Mouse (Mus musculus) forebrain, embryonic 12.5 days (tissue): ENCODE measurements around the gene Qrfpr. TPM values are rescaled to one million over a fixed set of nuclear protein-coding genes. Genes with fewer than 3 reads are reported as not detected.
A peak's percentile ranks its signal among the peaks of the same experiment; 100 is the strongest.

Experiments
- ATAC-seq: fragments of 200-750 bp; cut with Nextera tagmentation; 2 replicates; pipeline ENCODE4 v1.8.0; 2017; ENCODE audit warnings: moderate TSS enrichment; ENCODE audit not compliant: low FRiP score
- H3K27ac ChIP-seq: fragments of 300-500 bp; sonication (generic); 2 replicates; pipeline ENCODE4 v1.5.1; 2016; ENCODE audit warnings: mild to moderate bottlenecking
- H3K27me3 ChIP-seq: fragments of 300-500 bp; sonication (generic); 2 replicates; pipeline ENCODE4 v1.6.1; 2016; ENCODE audit warnings: mild to moderate bottlenecking
- H3K36me3 ChIP-seq: fragments of 300-500 bp; sonication (generic); replicated peaks from 2 replicates; pipeline ENCODE4 v1.6.1; 2016; ENCODE audit warnings: mild to moderate bottlenecking
- H3K4me1 ChIP-seq: fragments of 300-500 bp; sonication (generic); 2 replicates; pipeline ENCODE4 v1.6.1; 2016
- H3K4me2 ChIP-seq: fragments of 300-500 bp; sonication (generic); 2 replicates; pipeline ENCODE4 v1.6.1; 2016; ENCODE audit warnings: mild to moderate bottlenecking, moderate library complexity
- H3K4me3 ChIP-seq: fragments of 300-500 bp; sonication (generic); replicated peaks from 2 replicates; pipeline ENCODE4 v1.5.1; 2016; ENCODE audit warnings: mild to moderate bottlenecking
- H3K9ac ChIP-seq: fragments of 300-500 bp; sonication (generic); 2 replicates; pipeline ENCODE4 v1.6.1; 2016; ENCODE audit warnings: mild to moderate bottlenecking
- H3K9me3 ChIP-seq: fragments of 300-500 bp; sonication (generic); 2 replicates; pipeline ENCODE4 v1.6.1; 2016
- WGBS: fragments of 180-500 bp; shearing (Covaris S2); methylation state at CpG from one replicate; pipeline ENCODE4 v1.1.7; 2016; 5-methylcytosine and 5-hydroxymethylcytosine counted together
- polyA plus RNA-seq: library from polyadenylated mRNA; unstranded; fragments of >200 nt; fragmentation: Nextera tagmentation; extraction: Ambion mirVana; gene quantifications from 2 replicates; pipeline ENCODE4 v1.2.1, GENCODE M21; 2016

Qrfpr gene
- 1.5 and 2.0 TPM in 2 replicates for polyA plus RNA-seq

DNA sequence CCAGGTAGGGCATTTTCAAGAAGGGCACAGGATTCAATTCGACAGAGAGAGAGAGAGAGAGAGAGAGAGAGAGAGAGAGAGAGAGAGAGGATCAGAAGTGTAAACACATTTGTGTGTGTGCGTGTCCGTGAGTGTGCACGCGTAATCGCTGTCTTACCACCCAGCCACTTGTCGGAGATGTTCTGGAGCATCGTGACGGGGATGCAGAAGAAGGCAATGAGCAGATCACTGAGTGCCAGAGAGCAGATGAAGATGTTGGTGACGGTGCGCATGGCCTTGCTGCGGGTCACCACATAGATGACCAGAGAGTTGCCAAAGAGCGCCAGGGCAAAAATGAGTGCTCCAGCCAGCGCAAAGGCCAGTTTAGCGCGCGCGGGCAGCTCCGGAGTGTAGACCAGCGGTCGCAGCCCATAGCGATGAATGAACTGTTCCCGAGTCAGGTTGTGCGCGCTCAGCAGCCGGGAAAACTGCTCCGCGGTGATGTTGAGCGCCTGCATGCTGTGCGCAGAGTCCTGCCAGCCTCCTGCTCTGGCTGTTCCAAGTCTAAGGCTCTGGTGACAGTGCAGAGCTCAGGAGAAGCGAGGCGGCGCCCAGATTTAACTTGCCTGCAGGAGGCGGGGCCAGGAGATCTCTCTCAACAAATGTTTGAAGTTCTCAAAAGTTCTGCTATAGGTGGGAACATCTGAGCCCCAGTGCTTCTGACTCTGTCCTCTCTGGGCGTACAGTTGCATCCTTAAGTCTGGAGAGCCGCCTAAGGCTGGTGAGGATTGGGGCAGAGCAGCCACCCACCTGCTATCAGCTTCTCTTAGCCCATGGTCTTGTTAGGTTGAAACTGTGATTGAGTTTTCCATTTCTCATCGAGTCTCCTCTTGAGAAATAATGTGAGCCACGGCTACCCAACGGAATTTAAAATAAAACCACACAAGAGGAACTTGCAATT is at the start of gene Qrfpr:
Gene Qrfpr, minus strand, starts transcription at position 571 of the 940 bp plus-strand sequence.
- ATAC-seq = peak; percentile 39; the same call in 1 of the 2 replicates
- Histone ChIP-seq H3K36me3 (no peaks in the 10 kb centered on the region), H3K4me2 (peak within 1 kb of the TSS; percentile 65), H3K27ac (no peak within 1 kb of the TSS), H3K9ac (peak within 1 kb of the TSS; percentile 17; the same call in 1 of the 2 replicates), H3K9me3 (no peaks in the 10 kb centered on the region), H3K27me3 (peaks cover 22% of the 10 kb centered on the region), H3K4me1 (peaks cover 9% of the 10 kb centered on the region), H3K4me3 (peak within 1 kb of the TSS; percentile 39)
- 7% methylated on average over 39 of the region's 39 CpGs for WGBS

DNA sequence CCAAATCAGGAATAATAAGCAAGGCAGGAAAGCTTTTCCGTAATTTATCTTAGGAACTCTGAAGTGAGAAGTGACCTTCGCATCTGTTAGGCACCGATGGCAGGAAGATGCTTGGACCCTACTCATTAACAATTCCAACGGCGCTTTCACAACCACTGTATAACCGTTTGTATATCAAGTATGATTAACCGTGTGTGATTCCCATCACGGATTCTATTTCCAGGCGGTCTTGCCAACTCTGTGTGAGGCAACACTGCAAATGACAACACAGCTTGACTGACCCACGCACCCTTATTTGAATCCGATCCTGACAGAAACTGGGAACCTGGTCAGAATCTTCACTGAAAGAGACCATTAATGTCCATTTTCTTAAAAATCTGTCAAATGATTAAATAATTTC is 41.8 kb upstream of the Qrfpr start:
- Histone ChIP-seq H3K36me3 (no peaks in the 10 kb centered on the region), H3K4me2 (no peak overlapping the region), H3K4me3 (no peak overlapping the region), H3K9ac (no peak overlapping the region), H3K9me3 (no peaks in the 10 kb centered on the region), H3K4me1 (peaks cover 9% of the 10 kb centered on the region; the same call in 1 of the 2 replicates), H3K27ac (no peak overlapping the region), H3K27me3 (no peaks in the 10 kb centered on the region)
- 83% methylated on average over 11 of the region's 11 CpGs for WGBS
- peak; percentile 53; the same call in 1 of the 2 replicates for ATAC-seq

DNA sequence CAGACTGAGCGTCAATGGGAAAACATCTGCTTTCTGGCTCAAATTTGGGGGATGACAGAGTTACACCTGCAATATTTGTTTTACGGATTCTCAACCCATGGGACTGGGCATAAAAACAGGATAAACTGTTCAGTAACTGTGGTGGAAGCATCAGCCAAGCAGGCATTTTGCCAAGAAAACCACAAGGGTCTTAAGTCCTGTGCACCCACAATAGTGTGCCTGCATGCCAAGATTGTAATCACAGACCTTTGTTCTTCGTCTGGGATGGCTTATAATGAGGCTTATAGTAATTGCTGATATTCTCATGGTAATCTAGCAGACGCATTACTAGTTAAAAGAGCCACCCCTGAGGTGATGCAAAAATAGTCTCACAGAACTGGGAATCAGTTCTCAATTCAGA is 41.2 kb upstream of the Qrfpr start:
- Histone ChIP-seq H3K9me3 (no peaks in the 10 kb centered on the region), H3K27me3 (no peaks in the 10 kb centered on the region), H3K4me2 (no peak overlapping the region), H3K27ac (no peak overlapping the region), H3K9ac (no peak overlapping the region), H3K36me3 (no peaks in the 10 kb centered on the region), H3K4me1 (peaks cover 9% of the 10 kb centered on the region; the same call in 1 of the 2 replicates), H3K4me3 (no peak overlapping the region)
- 42% methylated on average over 4 of the region's 4 CpGs for WGBS
- no peak for ATAC-seq

- no peaks in the 10 kb centered on the region for H3K27me3 ChIP-seq
- H3K9me3 ChIP-seq = no peaks in the 10 kb centered on the region
- no peaks in the 10 kb centered on the region for H3K4me1 ChIP-seq
- no peaks in the 10 kb centered on the region for H3K36me3 ChIP-seq
- no peak overlapping the region for H3K27ac ChIP-seq
- no peak overlapping the region for H3K9ac ChIP-seq
- ATAC-seq = no peak
- H3K4me3 ChIP-seq = no peak overlapping the region
- WGBS = 57% methylated on average over 5 of the region's 5 CpGs
- no peak overlapping the region for H3K4me2 ChIP-seq
Observed at GRCm38 (mm10) chr3:36250585-36250984, 28.5 kb upstream of the Qrfpr start.

GRCm38 (mm10) chr3:36248446-36248845 is 26.3 kb upstream of the Qrfpr start:
- H3K4me3 ChIP-seq = no peak overlapping the region
- H3K9ac ChIP-seq = no peak overlapping the region
- H3K27me3 ChIP-seq = no peaks in the 10 kb centered on the region
- H3K4me2 ChIP-seq = no peak overlapping the region
- no peaks in the 10 kb centered on the region for H3K4me1 ChIP-seq
- H3K27ac ChIP-seq = no peak overlapping the region
- no peak for ATAC-seq
- 97% methylated on average over 2 of the region's 2 CpGs for WGBS
- no peaks in the 10 kb centered on the region for H3K9me3 ChIP-seq
- H3K36me3 ChIP-seq = no peaks in the 10 kb centered on the region

DNA sequence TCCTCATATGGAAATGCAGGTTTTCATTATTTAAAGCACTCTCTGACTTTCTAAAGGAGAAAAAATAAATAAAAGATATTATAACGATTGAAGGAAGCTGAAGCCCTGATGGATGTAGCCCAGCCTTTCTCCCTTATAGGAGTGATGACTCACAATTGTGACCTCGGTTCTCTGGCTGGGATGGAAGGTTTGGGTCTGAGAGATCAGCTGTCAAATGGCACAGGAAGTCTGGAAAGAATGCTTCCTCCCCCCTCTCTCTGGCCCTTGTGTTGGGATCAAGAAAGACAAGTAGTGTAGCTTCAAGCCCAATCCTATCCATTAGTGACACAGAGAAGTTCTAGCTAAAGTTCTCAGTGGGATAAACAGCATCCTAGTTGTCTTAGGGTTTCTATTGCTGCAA is 7.8 kb upstream of the Qrfpr start:
- Histone ChIP-seq H3K27ac (no peak overlapping the region), H3K9ac (no peak overlapping the region), H3K4me1 (no peaks in the 10 kb centered on the region), H3K4me2 (no peak overlapping the region), H3K27me3 (no peaks in the 10 kb centered on the region), H3K4me3 (no peak overlapping the region), H3K36me3 (no peaks in the 10 kb centered on the region), H3K9me3 (no peaks in the 10 kb centered on the region)
- ATAC-seq = no peak
- WGBS = 81% methylated on average over 2 of the region's 2 CpGs

DNA sequence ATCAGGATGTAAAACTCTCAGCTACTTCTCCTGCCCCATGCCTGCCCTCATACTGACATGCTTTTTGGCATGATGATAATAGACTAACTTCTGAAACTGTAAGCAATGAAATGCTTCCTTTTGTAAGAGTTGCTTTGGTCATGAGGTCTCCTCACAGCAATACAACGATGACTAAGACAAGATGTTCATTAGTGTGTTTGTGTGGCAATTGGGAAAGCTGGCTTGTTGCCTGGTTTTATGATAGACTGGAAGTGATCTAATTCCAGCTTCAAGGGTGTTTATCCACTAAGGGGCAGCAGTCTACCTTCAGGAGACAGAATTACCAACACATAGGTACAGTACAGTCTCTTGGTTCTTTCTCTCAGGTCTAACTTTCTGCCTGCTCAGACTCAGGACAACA is 5.1 kb upstream of the Qrfpr start:
- Histone ChIP-seq H3K4me1 (peaks cover 1% of the 10 kb centered on the region), H3K36me3 (no peaks in the 10 kb centered on the region), H3K9ac (no peak overlapping the region), H3K4me2 (no peak overlapping the region), H3K27ac (no peak overlapping the region), H3K27me3 (peaks cover 7% of the 10 kb centered on the region), H3K9me3 (no peaks in the 10 kb centered on the region), H3K4me3 (no peak overlapping the region)
- 96% methylated on average over 1 of the region's 1 CpGs for WGBS
- ATAC-seq = no peak

- Histone ChIP-seq H3K9ac (no peak overlapping the region), H3K27me3 (peaks cover 22% of the 10 kb centered on the region), H3K4me3 (no peak overlapping the region), H3K27ac (no peak overlapping the region), H3K36me3 (no peaks in the 10 kb centered on the region), H3K4me2 (no peak overlapping the region), H3K4me1 (peaks cover 9% of the 10 kb centered on the region), H3K9me3 (no peaks in the 10 kb centered on the region)
- peak; percentile 55; the same call in 1 of the 2 replicates for ATAC-seq
- WGBS = 6% methylated on average over 2 of the region's 2 CpGs
Observed at GRCm38 (mm10) chr3:36223361-36223760, 1.2 kb upstream of the Qrfpr start.

DNA sequence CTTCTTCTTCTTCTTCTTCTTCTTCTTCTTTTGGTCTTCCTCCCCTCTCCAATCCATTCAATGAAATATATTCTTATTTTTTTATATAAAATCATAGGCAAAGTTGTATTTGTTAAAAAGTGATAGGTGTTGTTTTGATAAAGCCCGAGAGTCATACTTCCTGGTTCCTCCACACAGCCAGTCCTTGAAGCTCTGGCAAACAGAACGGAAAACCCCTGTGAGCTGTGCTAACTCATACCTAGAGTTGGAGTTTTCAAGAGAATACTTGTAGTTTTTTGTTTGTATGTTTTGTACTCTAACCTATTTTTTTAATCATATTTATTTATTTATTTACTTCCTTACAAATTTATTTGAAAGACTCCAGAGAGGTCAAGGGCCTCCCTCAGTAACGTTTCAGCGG is 9.4 kb downstream of the Qrfpr start:
- Histone ChIP-seq H3K4me2 (no peak overlapping the region), H3K36me3 (no peaks in the 10 kb centered on the region), H3K4me1 (no peaks in the 10 kb centered on the region), H3K4me3 (no peak overlapping the region), H3K27me3 (no peaks in the 10 kb centered on the region), H3K27ac (no peak overlapping the region), H3K9me3 (no peaks in the 10 kb centered on the region), H3K9ac (no peak overlapping the region)
- WGBS = 87% methylated on average over 4 of the region's 4 CpGs
- ATAC-seq = no peak

- Histone ChIP-seq H3K4me1 (no peaks in the 10 kb centered on the region), H3K9me3 (no peaks in the 10 kb centered on the region), H3K4me3 (no peak overlapping the region), H3K27me3 (no peaks in the 10 kb centered on the region), H3K4me2 (no peak overlapping the region), H3K9ac (no peak overlapping the region), H3K27ac (no peak overlapping the region), H3K36me3 (no peaks in the 10 kb centered on the region)
- 72% methylated on average over 2 of the region's 2 CpGs for WGBS
- no peak for ATAC-seq
Observed at GRCm38 (mm10) chr3:36210939-36211338, 11.2 kb downstream of the Qrfpr start.

DNA sequence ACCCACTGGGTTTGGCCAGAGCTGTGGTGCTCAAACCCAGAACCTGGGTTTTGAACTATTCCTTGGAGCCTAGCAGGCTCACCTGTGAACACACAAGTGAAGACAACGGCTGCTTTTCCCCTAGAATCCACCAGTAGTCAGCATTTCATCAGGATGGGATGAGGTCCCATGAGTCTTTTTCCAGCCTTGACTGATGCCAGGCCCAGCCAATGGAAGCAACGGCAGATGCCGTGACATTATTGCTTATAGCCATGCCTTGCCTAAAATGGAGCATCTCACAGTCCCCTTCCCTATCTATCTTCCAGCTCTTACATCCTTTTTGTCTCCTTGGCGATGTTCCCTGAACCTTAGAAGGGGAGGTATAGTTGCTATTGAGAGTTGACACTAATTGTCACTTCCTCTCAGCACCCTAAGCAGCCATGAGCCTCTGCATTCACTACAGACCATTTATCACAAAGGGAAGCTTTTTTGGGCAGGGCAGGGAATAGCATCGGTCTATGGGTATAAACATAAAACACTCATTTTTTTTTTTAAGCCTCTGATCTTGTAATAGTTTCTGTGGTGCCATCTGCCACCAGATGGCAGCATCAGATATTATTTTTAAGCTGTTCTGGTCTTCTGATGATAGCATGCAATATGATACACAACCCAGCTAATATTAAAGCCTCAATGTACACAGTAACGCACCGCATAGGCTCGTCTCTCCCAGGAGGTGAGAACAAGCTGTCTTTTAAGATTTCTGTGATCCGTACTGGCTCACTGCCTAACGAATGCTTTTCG is 12.1 kb downstream of the Qrfpr start:
- H3K9ac ChIP-seq = no peak overlapping the region
- ATAC-seq = peak; percentile 46; the same call in 1 of the 2 replicates
- no peaks in the 10 kb centered on the region for H3K4me1 ChIP-seq
- no peak overlapping the region for H3K4me2 ChIP-seq
- WGBS = 65% methylated on average over 11 of the region's 11 CpGs
- H3K27me3 ChIP-seq = no peaks in the 10 kb centered on the region
- no peaks in the 10 kb centered on the region for H3K9me3 ChIP-seq
- H3K36me3 ChIP-seq = no peaks in the 10 kb centered on the region
- no peak overlapping the region for H3K27ac ChIP-seq
- no peak overlapping the region for H3K4me3 ChIP-seq

- no peak overlapping the region for H3K9ac ChIP-seq
- 71% methylated on average over 19 of the region's 19 CpGs for WGBS
Observed at GRCm38 (mm10) chr3:36207520-36208264, 14.4 kb downstream of the Qrfpr start.

More at GRCm38 (mm10) chr3:36207520-36208264, 14.4 kb downstream of the Qrfpr start:
- Histone ChIP-seq H3K9me3 (no peaks in the 10 kb centered on the region), H3K4me3 (no peak overlapping the region), H3K4me1 (no peaks in the 10 kb centered on the region), H3K4me2 (no peak overlapping the region), H3K27ac (no peak overlapping the region), H3K36me3 (no peaks in the 10 kb centered on the region), H3K27me3 (no peaks in the 10 kb centered on the region)
- ATAC-seq = no peak
